Mouse (Mus musculus) liver, embryonic 11.5 days (tissue): Measurements from ENCODE around the gene Ptprg. TPM values are rescaled to one million over a fixed set of nuclear protein-coding genes. Genes with fewer than 3 reads are reported as not detected.

ENCODE experiments used
- ATAC-seq: fragments of 200-750 bp; cut with Nextera tagmentation; replicated peaks from 2 replicates; pipeline ENCODE4 v1.8.0; 2017; ENCODE audit warnings: moderate number of reproducible peaks, mild to moderate bottlenecking, moderate TSS enrichment, moderate library complexity; ENCODE audit not compliant: low FRiP score
- DNase-seq: peaks from one replicate; pipeline ENCODE4 v3.0.0-alpha.2; 2017; ENCODE audit warnings: low spot score
- H3K27ac ChIP-seq: fragments of 300-500 bp; sonication (generic); 2 replicates; pipeline ENCODE4 v1.5.1; 2014; ENCODE audit warnings: mild to moderate bottlenecking, low read depth, low read length, control low read depth
- H3K27me3 ChIP-seq: fragments of 300-500 bp; sonication (generic); replicated peaks from 2 replicates; pipeline ENCODE4 v1.6.1; 2014; ENCODE audit warnings: low read length, mixed read lengths; ENCODE audit not compliant: control insufficient read depth, insufficient read depth
- H3K36me3 ChIP-seq: fragments of 300-500 bp; sonication (generic); 2 replicates; pipeline ENCODE4 v1.6.1; 2014; ENCODE audit warnings: mild to moderate bottlenecking, low read length, moderate library complexity, mixed read lengths; ENCODE audit not compliant: control insufficient read depth, insufficient read depth
- H3K4me1 ChIP-seq: fragments of 300-500 bp; sonication (generic); replicated peaks from 2 replicates; pipeline ENCODE4 v1.6.1; 2014; ENCODE audit warnings: low read length, mixed read lengths; ENCODE audit not compliant: control insufficient read depth, insufficient read depth
- H3K4me2 ChIP-seq: fragments of 300-500 bp; sonication (generic); 2 replicates; pipeline ENCODE4 v1.6.1; 2014; ENCODE audit warnings: mild to moderate bottlenecking, control low read depth, moderate library complexity
- H3K4me3 ChIP-seq: fragments of 300-500 bp; sonication (generic); 2 replicates; pipeline ENCODE4 v1.5.1; 2014; ENCODE audit warnings: low read depth, low read length, control low read depth
- H3K9ac ChIP-seq: fragments of 300-500 bp; sonication (generic); 2 replicates; pipeline ENCODE4 v1.6.1; 2014; ENCODE audit warnings: low read depth, low read length, control low read depth
- H3K9me3 ChIP-seq: fragments of 300-500 bp; sonication (generic); 2 replicates; pipeline ENCODE4 v1.6.1; 2016; ENCODE audit warnings: low read length, inconsistent platforms, mixed read lengths; ENCODE audit not compliant: control insufficient read depth
- WGBS: fragments of 180-500 bp; shearing (Covaris S2); extraction: QIAGEN DNeasy Blood & Tissue Kit; methylation state at CpG from one replicate; pipeline ENCODE4 v1.1.7; 2014; 5-methylcytosine and 5-hydroxymethylcytosine counted together
- polyA plus RNA-seq: library from polyadenylated mRNA; unstranded; fragments of >200 nt; fragmentation: Nextera tagmentation; extraction: Ambion mirVana; gene quantifications from 2 replicates; pipeline ENCODE4 v1.2.1, GENCODE M21; 2014

Ptprg gene
- polyA plus RNA-seq, 1 experiment from 2014 or later = 8.6 TPM

- Histone ChIP-seq H3K27me3 (peaks cover 10% of the 10 kb centered on the region), H3K4me1 (no peaks in the 10 kb centered on the region; the same call in 1 of the 2 replicates), H3K36me3 (no peaks in the 10 kb centered on the region), H3K4me2 (no peak overlapping the region), H3K4me3 (no peak overlapping the region), H3K27ac (no peak overlapping the region), H3K9me3 (no peaks in the 10 kb centered on the region), H3K9ac (no peak overlapping the region)
- ATAC-seq (no peak), DNase-seq (no peak)
- 59% methylated on average over 8 of the region's 8 CpGs for WGBS
These were observed 7.4 kb downstream of the Ptprg start for GRCm38 (mm10) chr14:11560641-11561232.

DNA sequence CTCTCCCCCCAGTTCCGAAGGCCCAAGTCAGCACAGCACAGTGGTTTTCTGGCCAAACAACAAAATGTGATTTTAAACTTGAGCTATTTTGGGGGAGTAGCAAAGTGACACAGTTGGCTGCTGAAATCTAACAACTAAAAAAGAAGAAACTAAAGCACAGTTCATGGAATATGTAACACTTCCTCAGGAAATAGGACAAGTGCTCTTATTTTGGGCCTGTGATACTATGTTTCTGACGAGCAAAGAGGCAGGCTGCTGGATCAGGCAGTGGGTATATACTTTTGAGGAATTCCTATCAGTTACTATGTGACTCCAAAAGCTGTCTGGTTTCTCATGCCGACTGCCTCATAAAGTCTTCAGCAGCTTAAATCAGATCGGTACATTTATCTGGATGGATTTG lies 8.1 kb downstream of the Ptprg start:
- no peaks in the 10 kb centered on the region for H3K4me1 ChIP-seq
- H3K27ac ChIP-seq = no peak overlapping the region
- no peak overlapping the region for H3K9ac ChIP-seq
- no peak overlapping the region for H3K4me2 ChIP-seq
- no peak for DNase-seq
- H3K36me3 ChIP-seq = no peaks in the 10 kb centered on the region
- WGBS = 86% methylated on average over 4 of the region's 4 CpGs
- H3K27me3 ChIP-seq = peaks cover 3% of the 10 kb centered on the region
- no peaks in the 10 kb centered on the region for H3K9me3 ChIP-seq
- ATAC-seq = no peak
- no peak overlapping the region for H3K4me3 ChIP-seq

GRCm38 (mm10) chr14:11562870-11563269 lies 9.5 kb downstream of the Ptprg start:
- H3K27me3 ChIP-seq = no peaks in the 10 kb centered on the region
- no peak overlapping the region for H3K9ac ChIP-seq
- no peak overlapping the region for H3K4me2 ChIP-seq
- DNase-seq (no peak), ATAC-seq (no peak)
- no peaks in the 10 kb centered on the region for H3K9me3 ChIP-seq
- 77% methylated on average over 2 of the region's 2 CpGs for WGBS
- H3K4me3 ChIP-seq = no peak overlapping the region
- no peaks in the 10 kb centered on the region for H3K36me3 ChIP-seq
- H3K4me1 ChIP-seq = no peaks in the 10 kb centered on the region
- H3K27ac ChIP-seq = no peak overlapping the region

DNA sequence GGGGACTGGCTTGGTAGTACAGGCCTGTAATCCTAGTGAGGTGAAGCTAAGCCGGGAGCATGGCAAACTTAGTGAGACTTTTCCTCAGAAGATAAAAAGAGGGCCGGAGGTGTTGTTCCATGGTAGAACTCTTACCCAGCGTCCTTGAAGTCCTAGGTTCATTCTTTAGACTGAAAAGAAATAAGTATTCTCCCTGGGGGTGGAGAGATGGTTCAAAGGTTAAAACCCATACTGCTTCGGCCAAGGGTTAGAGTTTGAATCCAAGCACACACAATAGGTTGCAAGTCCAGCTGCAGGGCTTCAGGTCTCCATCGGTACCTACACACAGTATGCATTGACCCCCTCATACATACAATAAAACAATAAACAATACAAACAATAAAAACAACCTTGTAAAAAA lies 10.3 kb downstream of the Ptprg start:
- H3K36me3 ChIP-seq = no peaks in the 10 kb centered on the region
- H3K4me2 ChIP-seq = no peak overlapping the region
- H3K4me1 ChIP-seq = no peaks in the 10 kb centered on the region
- H3K9ac ChIP-seq = no peak overlapping the region
- H3K27ac ChIP-seq = no peak overlapping the region
- H3K9me3 ChIP-seq = no peaks in the 10 kb centered on the region
- H3K4me3 ChIP-seq = no peak overlapping the region
- 83% methylated on average over 5 of the region's 5 CpGs for WGBS
- H3K27me3 ChIP-seq = no peaks in the 10 kb centered on the region
- ATAC-seq (no peak), DNase-seq (no peak)

GRCm38 (mm10) chr14:11564456-11564855 lies 11.1 kb downstream of the Ptprg start:
- 64% methylated on average over 3 of the region's 3 CpGs for WGBS

DNA sequence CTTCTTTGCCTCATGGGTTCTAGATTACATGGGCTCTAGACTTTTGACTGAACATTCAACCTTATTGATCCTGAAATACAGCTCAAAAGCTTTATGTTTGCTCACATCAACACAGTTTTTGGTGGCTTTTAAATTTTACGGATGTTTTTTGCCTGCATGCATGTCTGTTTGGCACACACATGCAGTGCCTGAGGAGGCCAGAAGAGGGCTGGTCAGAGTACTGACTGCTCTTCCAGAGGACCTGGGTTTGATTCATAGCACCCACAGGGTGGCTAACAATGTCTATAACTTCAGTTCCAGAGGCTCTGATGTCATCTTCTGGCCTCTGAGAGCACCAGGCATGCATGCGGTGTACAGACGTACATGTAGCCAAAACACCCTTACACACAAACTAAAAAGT lies 12.0 kb downstream of the Ptprg start:
- WGBS = 94% methylated on average over 3 of the region's 3 CpGs
- Histone ChIP-seq H3K9ac (no peak overlapping the region), H3K27me3 (no peaks in the 10 kb centered on the region), H3K4me3 (no peak overlapping the region), H3K4me2 (no peak overlapping the region), H3K36me3 (no peaks in the 10 kb centered on the region), H3K4me1 (no peaks in the 10 kb centered on the region), H3K9me3 (no peaks in the 10 kb centered on the region), H3K27ac (no peak overlapping the region)
- no peak for DNase-seq
- no peak for ATAC-seq

More at GRCm38 (mm10) chr14:11564456-11564855, 11.1 kb downstream of the Ptprg start:
- Histone ChIP-seq H3K4me3 (no peak overlapping the region), H3K4me2 (no peak overlapping the region), H3K9me3 (no peaks in the 10 kb centered on the region), H3K36me3 (no peaks in the 10 kb centered on the region), H3K9ac (no peak overlapping the region), H3K27ac (no peak overlapping the region), H3K27me3 (no peaks in the 10 kb centered on the region), H3K4me1 (no peaks in the 10 kb centered on the region)
- no peak for ATAC-seq
- no peak for DNase-seq

GRCm38 (mm10) chr14:11569734-11570133 lies 16.4 kb downstream of the Ptprg start:
- peaks cover 3% of the 10 kb centered on the region; the same call in 1 of the 2 replicates for H3K4me1 ChIP-seq
- DNase-seq (no peak), ATAC-seq (no peak)
- H3K27ac ChIP-seq = no peak overlapping the region
- H3K4me2 ChIP-seq = no peak overlapping the region
- H3K9me3 ChIP-seq = no peaks in the 10 kb centered on the region
- H3K36me3 ChIP-seq = no peaks in the 10 kb centered on the region
- 62% methylated on average over 2 of the region's 2 CpGs for WGBS
- H3K9ac ChIP-seq = no peak overlapping the region
- H3K27me3 ChIP-seq = no peaks in the 10 kb centered on the region
- no peak overlapping the region for H3K4me3 ChIP-seq

- Histone ChIP-seq H3K9ac (no peak overlapping the region), H3K27ac (no peak overlapping the region), H3K4me2 (no peak overlapping the region), H3K4me3 (no peak overlapping the region), H3K4me1 (peaks cover 3% of the 10 kb centered on the region; the same call in 1 of the 2 replicates), H3K9me3 (no peaks in the 10 kb centered on the region), H3K27me3 (no peaks in the 10 kb centered on the region), H3K36me3 (no peaks in the 10 kb centered on the region)
- WGBS = 40% methylated on average over 11 of the region's 11 CpGs
- no peak for DNase-seq
- ATAC-seq = no peak
These were observed 18.5 kb downstream of the Ptprg start for GRCm38 (mm10) chr14:11571766-11572394.

DNA sequence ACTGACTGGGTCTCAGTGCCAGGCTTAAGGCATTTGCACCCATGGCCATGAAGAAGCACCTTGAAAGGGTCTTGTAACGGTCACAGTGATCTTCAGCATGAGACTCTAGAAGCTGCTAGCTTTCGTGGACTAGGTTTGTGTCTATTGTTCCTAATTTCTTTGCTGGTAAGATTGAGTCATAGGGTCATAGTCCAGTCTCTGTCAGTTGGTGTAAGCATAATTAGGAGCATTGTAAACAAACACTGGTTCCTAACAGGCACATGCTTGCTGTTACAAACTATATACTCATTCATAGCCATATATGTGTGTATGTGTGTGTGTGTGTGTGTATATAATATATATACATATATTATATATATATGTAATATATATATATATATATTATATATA lies 19.1 kb downstream of the Ptprg start:
- Histone ChIP-seq H3K9me3 (no peaks in the 10 kb centered on the region), H3K36me3 (no peaks in the 10 kb centered on the region), H3K4me1 (peaks cover 3% of the 10 kb centered on the region; the same call in 1 of the 2 replicates), H3K27me3 (no peaks in the 10 kb centered on the region), H3K27ac (no peak overlapping the region), H3K4me3 (no peak overlapping the region), H3K4me2 (no peak overlapping the region), H3K9ac (no peak overlapping the region)
- ATAC-seq = no peak
- DNase-seq = no peak
- WGBS = 69% methylated on average over 2 of the region's 2 CpGs
